Mouse (Mus musculus) kidney, adult 2 months (tissue): ENCODE data around the gene Kcnip2. TPM values are rescaled to one million over a fixed set of nuclear protein-coding genes. Genes with fewer than 3 reads are reported as not detected.

Experiments used
- DNase-seq: peaks from one replicate; pipeline ENCODE4 v3.0.0; 2021
- H3K27ac ChIP-seq: fragments of 200-500 bp; 2 replicates; pipeline ENCODE4 v1.5.1; 2012; ENCODE audit warnings: low read depth, low read length, control low read depth, inconsistent platforms; ENCODE audit not compliant: insufficient read depth
- H3K27me3 ChIP-seq: fragments of 200-500 bp; replicated peaks from 2 replicates; pipeline ENCODE4 v1.6.1; 2012; ENCODE audit warnings: mild to moderate bottlenecking, moderate library complexity, low read length, inconsistent platforms; ENCODE audit not compliant: control insufficient read depth, insufficient read depth
- H3K36me3 ChIP-seq: fragments of 200-500 bp; 2 replicates; pipeline ENCODE4 v1.6.1; 2012; ENCODE audit warnings: mild to moderate bottlenecking, moderate library complexity, low read length, inconsistent platforms; ENCODE audit not compliant: control insufficient read depth, insufficient read depth
- H3K4me1 ChIP-seq: fragments of 200-500 bp; 2 replicates; pipeline ENCODE4 v1.6.1; 2011; ENCODE audit warnings: low read length; ENCODE audit not compliant: control insufficient read depth, insufficient read depth
- H3K4me3 ChIP-seq: fragments of 200-500 bp; 2 replicates; pipeline ENCODE4 v1.5.1; 2011; ENCODE audit warnings: mild to moderate bottlenecking, low read depth, low read length, control low read depth; ENCODE audit not compliant: insufficient read depth
- CTCF ChIP-seq: fragments of 200-500 bp; conservative IDR thresholded peaks from 2 replicates; pipeline ENCODE4 v1.5.1; 2011; ENCODE audit warnings: low read depth, mild to moderate bottlenecking, control low read depth, low read length, moderate library complexity, mixed read lengths; ENCODE audit not compliant: insufficient read depth, insufficient read length
- POLR2A ChIP-seq: fragments of 200-500 bp; IDR thresholded peaks from one replicate; pipeline ENCODE4 v1.6.1; 2011; ENCODE audit warnings: low read depth, low read length, control low read depth
- WGBS: fragments of 180-500 bp; shearing (Covaris S2); methylation state at CpG from one replicate; pipeline ENCODE4 v1.1.7; 2018; 5-methylcytosine and 5-hydroxymethylcytosine counted together
- polyA plus RNA-seq: library from polyadenylated mRNA; depleted of rRNA; stranded (reverse); fragments of >200 nt; gene quantifications from 2 replicates; pipeline ENCODE4 v1.2.3, GENCODE M21; 2012

The Kcnip2 gene
- polyA plus RNA-seq, 1 experiment: 9.2 TPM

DNA sequence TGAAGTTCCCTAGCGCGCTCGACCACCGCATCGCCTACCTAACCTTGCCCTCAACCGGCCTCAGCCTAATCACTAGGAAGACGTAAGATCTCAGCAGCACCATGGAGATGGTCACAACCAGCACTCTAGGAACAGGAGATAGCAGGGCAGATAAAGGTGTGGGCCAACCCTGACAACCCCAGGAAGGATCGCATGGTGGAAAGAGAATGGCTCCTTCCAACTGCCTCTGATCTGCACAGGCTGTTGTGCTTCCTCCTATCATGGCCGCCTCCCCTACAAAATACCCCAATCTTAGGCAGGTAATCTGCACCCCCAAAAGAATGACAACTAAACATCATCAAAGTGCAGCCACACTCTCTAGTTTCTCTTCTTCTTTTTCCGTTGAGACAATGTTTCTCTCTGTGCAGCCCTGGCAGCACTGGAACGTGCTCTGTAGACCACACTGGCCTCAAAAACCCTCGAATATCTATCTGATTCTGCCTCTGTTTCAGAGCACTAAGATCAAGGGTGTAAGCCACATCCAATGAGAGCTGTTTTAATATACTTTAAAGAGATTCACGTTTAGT is 35.4 kb downstream of the Kcnip2 start:
- TF ChIP-seq CTCF: no peak
- no peak for TF ChIP-seq POLR2A
- Histone ChIP-seq H3K27me3 (no peaks in the 10 kb centered on the region), H3K36me3 (peaks cover 8% of the 10 kb centered on the region), H3K27ac (no peak overlapping the region), H3K4me1 (peaks cover 19% of the 10 kb centered on the region), H3K4me3 (no peak overlapping the region)
- no peak for DNase-seq
- 62% methylated on average over 13 of the region's 13 CpGs for WGBS

DNA sequence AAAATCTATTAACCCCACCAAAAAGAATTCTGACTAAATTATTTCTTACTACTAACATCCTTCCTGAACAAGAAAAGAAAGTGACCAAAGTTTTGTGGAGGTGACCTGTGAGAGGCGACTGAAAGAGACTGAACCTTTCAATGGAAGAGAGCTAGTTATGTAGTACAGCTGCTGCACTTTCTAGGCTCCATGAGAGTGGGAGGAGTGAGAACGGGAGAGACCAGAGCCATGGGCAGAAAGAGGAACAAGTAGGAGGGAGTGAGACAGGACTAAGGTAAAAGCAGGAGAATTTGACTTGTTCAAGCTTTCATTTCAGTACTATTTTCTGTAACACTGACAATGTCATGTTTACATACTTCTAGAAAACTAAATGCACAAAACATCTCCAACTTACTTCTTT is 40.4 kb downstream of the Kcnip2 start:
- Histone ChIP-seq H3K27ac (no peak overlapping the region), H3K4me3 (no peak overlapping the region), H3K36me3 (peaks cover 15% of the 10 kb centered on the region), H3K27me3 (no peaks in the 10 kb centered on the region), H3K4me1 (peaks cover 4% of the 10 kb centered on the region)
- DNase-seq: no peak
- WGBS: 65% methylated on average over 2 of the region's 2 CpGs
- TF ChIP-seq POLR2A (no peak), CTCF (no peak)

DNA sequence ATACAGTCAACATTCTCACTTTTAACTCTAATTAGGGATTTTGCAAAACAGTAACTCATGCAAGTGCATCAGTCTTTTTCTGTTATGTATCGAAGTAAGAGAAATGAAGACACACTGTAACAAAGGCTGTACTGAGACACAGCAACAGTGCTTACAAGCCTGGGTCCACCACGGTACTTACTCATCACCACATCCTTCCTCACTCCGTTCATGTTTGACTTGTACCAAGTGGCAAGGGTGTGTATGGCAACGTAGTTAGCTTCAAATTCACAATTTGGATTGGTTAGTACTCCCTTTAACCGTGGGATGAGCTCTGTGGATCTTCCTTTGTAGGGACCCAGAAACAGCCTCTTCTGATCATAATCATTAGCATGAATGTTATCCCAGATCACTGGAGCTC is 44.4 kb downstream of the Kcnip2 start:
- DNase-seq: no peak
- peaks cover 17% of the 10 kb centered on the region for H3K36me3 ChIP-seq
- H3K4me1 ChIP-seq: no peaks in the 10 kb centered on the region
- H3K27ac ChIP-seq: no peak overlapping the region
- WGBS: 89% methylated on average over 5 of the region's 5 CpGs
- no peak overlapping the region for H3K4me3 ChIP-seq
- no peaks in the 10 kb centered on the region for H3K27me3 ChIP-seq
- no peak for TF ChIP-seq POLR2A
- no peak for TF ChIP-seq CTCF

DNA sequence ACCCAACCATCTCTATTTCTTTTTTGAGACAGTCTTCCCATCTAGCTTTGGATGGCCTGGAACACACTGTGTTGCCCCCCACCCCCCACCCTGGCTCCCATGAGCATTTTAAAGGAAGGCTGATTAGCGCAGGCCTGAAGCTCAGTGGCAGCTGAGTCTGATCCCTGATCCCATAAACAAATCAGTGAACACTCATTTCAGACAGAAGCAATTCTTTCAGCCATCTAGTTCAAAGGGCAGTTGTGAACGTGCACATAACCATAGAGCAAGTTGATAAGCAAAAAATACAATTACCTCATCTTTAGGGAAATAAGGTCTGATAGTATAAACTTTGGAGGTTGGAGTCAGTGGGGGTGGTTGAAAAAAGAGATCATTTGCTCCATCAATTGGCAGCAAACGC is 55.1 kb downstream of the Kcnip2 start:
- H3K4me1 ChIP-seq: peaks cover 3% of the 10 kb centered on the region; the same call in 1 of the 2 replicates
- H3K36me3 ChIP-seq: peaks cover 33% of the 10 kb centered on the region
- TF ChIP-seq POLR2A: no peak
- no peak for TF ChIP-seq CTCF
- no peaks in the 10 kb centered on the region for H3K27me3 ChIP-seq
- H3K27ac ChIP-seq: no peak overlapping the region
- WGBS: 87% methylated on average over 3 of the region's 3 CpGs
- no peak for DNase-seq
- no peak overlapping the region for H3K4me3 ChIP-seq

DNA sequence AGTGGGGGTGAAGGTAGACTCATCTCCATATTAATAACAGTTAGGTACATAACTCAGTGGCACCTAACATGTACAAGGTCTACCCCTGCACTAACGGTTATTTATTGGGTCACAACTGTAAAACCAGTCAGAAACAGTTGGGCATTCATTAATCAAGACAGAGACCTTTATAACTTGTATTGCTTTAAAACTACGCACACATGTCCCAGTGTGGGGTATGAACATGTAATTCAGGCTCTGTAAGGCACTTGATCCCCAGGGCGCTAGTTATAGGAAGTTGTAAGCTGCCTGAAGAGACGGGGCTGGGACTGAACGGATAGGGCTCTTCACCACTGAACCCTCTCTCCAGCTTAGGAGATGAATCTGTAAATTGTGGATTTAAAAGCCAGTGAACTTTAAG is 57.2 kb downstream of the Kcnip2 start:
- no peaks in the 10 kb centered on the region for H3K27me3 ChIP-seq
- TF ChIP-seq CTCF (no peak), POLR2A (no peak)
- peak overlapping the region; percentile 79; the same call in 1 of the 2 replicates for H3K27ac ChIP-seq
- no peak overlapping the region for H3K4me3 ChIP-seq
- H3K4me1 ChIP-seq: peaks cover 16% of the 10 kb centered on the region
- peaks cover 33% of the 10 kb centered on the region for H3K36me3 ChIP-seq
- peak; percentile 63 for DNase-seq
- WGBS: 69% methylated on average over 5 of the region's 5 CpGs

DNA sequence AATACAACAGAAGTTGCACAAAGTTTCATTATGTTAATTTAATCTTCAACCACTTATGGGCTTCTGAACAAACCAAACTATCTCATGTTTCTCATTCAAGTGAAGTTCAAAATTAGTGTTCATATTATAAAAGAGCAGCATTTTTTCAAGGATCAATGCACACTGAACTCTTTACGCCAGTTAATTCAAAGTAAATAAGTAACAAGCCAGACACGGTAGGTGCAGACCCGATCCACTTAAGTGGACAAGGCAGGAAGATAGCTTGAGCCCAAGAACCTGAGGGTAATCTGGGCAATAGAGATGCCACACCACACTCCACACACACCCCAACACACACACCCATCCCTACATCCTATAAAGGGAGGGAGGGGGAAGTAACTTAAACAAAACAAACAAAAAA is 62.3 kb downstream of the Kcnip2 start:
- peak; percentile 83 for DNase-seq
- Histone ChIP-seq H3K27ac (peak overlapping the region; percentile 59), H3K36me3 (peaks cover 12% of the 10 kb centered on the region), H3K4me3 (no peak overlapping the region), H3K4me1 (peaks cover 21% of the 10 kb centered on the region), H3K27me3 (no peaks in the 10 kb centered on the region)
- no peak for TF ChIP-seq POLR2A
- TF ChIP-seq CTCF: no peak
- 28% methylated on average over 3 of the region's 3 CpGs for WGBS

DNA sequence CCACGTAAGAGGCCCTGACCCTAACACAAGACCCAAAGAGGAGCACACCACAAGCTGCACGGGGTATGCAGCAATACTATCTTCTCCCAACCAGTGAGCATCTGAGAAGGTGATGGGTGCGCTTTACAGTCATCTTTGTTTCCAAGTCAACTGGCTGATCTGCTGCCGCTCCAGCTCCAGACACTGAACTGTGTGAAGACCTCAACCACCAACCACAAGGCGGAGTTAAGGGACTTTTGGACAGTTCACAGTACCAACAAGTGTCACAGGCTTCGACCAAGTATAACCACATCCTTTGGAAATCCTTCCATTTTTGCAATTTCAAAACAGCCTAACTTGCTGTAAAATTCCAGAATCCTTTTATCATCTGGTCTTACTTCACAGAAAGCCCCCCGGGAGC is 64.0 kb downstream of the Kcnip2 start:
- H3K4me1 ChIP-seq: peaks cover 24% of the 10 kb centered on the region
- no peak overlapping the region for H3K4me3 ChIP-seq
- no peaks in the 10 kb centered on the region for H3K27me3 ChIP-seq
- no peak for DNase-seq
- 83% methylated on average over 7 of the region's 7 CpGs for WGBS
- TF ChIP-seq POLR2A (no peak), CTCF (no peak)
- no peak overlapping the region for H3K27ac ChIP-seq
- peaks cover 6% of the 10 kb centered on the region; the same call in 1 of the 2 replicates for H3K36me3 ChIP-seq
